Mouse (Mus musculus) forebrain, embryonic 10.5 days (tissue): ENCODE results near the gene Rhbdd1. TPM values are rescaled to one million over a fixed set of nuclear protein-coding genes. Genes with fewer than 3 reads are reported as not detected.
A peak's percentile ranks its signal among the peaks of the same experiment; 100 is the strongest.

Experiments used
- DNase-seq: peaks from one replicate; pipeline ENCODE4 v3.0.0-alpha.2; 2017; ENCODE audit warnings: low spot score; ENCODE audit errors: extremely low spot score
- H3K27ac ChIP-seq: fragments of 300-500 bp; sonication (generic); 2 replicates; pipeline ENCODE4 v1.5.1; 2016; ENCODE audit warnings: mild to moderate bottlenecking
- H3K27me3 ChIP-seq: fragments of 300-500 bp; sonication (generic); 2 replicates; pipeline ENCODE4 v1.6.1; 2016; ENCODE audit warnings: mild to moderate bottlenecking; ENCODE audit not compliant: poor library complexity, severe bottlenecking
- H3K36me3 ChIP-seq: fragments of 300-500 bp; sonication (generic); replicated peaks from 2 replicates; pipeline ENCODE4 v1.6.1; 2016; ENCODE audit warnings: mild to moderate bottlenecking, moderate library complexity
- H3K4me1 ChIP-seq: fragments of 300-500 bp; sonication (generic); 2 replicates; pipeline ENCODE4 v1.6.1; 2016
- H3K4me3 ChIP-seq: fragments of 300-500 bp; sonication (generic); 2 replicates; pipeline ENCODE4 v1.5.1; 2016; ENCODE audit warnings: mild to moderate bottlenecking, moderate library complexity
- H3K9me3 ChIP-seq: fragments of 300-500 bp; sonication (generic); 2 replicates; pipeline ENCODE4 v1.6.1; 2016; ENCODE audit warnings: mild to moderate bottlenecking, moderate library complexity
- WGBS: fragments of 180-500 bp; shearing (Covaris S2); methylation state at CpG from one replicate; pipeline ENCODE4 v1.1.7; 2016; 5-methylcytosine and 5-hydroxymethylcytosine counted together
- polyA plus RNA-seq: library from polyadenylated mRNA; unstranded; fragments of >200 nt; fragmentation: Nextera tagmentation; extraction: Ambion mirVana; gene quantifications from 2 replicates; pipeline ENCODE4 v1.2.1, GENCODE M21; 2016

The Rhbdd1 gene
- polyA plus RNA-seq, 1 experiment from 2014 or later: 10.2 TPM

DNA sequence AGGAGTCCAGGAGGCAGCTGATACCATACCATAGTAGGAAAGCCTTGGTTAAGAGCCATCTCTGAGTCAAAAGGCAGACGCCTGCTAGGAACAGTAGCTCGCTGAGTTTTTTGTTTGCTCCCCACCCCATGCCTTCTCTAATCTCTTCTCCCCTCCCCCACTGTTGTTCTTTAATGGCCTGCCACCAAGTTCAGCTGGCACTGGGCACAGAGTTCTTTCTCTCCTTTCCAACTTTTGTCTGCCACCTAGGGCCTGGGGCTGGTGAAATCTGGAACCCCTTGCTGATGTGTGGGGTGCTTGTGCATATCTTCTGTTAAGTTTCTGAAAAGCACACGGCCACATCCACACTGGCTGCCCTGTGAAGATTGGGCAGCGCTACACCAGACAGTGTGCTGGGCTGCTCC, 69.6 kb downstream of the Rhbdd1 start:
- Histone ChIP-seq H3K36me3 (no peaks in the 10 kb centered on the region), H3K4me3 (no peak overlapping the region), H3K9me3 (no peaks in the 10 kb centered on the region), H3K27me3 (no peaks in the 10 kb centered on the region), H3K4me1 (peaks cover 28% of the 10 kb centered on the region), H3K27ac (peak overlapping the region; percentile 78)
- 37% methylated on average over 4 of the region's 4 CpGs for WGBS
- DNase-seq: no peak

DNA sequence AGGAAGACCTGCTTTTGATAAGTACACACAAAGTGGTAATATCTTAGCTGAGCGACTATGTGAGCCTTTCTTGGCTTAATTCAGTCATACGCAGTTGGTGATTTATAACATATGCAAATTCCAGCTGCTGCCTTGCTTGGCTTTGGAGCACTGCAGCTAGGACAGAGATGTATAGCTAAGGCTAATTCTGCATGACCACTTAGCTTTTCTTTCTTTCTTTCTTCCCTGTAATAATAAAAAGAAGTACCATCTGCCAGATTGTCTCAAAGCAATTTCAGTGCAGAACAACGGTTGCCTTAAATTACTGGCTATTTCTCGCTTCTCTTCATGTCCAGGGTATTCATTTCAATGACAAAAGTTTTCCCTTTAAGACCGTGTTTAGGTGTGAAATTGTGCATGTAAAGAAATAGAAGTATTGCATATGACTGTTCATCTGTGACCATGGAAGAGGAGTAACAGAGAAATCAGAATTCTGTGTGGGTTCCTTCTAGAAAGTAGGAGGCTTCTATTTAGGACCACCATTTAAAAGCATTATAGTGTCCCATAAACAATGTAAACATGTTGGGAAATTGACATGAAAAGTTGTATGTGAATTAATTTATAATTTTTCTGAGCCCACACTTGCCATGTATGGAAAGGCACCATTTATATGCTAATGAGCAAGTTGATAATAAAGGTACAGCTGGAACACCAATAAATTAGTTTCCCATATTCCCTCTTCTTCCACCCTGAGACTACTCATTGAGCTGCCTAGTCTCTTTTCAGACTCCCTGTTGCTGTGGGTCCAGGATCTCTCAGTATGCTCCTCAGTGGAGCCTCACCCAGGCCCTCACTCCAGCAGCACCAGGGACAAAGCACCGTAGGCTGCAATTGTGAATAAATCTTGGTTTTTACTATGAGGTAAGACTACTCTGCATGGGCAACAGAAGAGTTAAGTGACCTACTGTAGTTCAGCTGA, 70.8 kb downstream of the Rhbdd1 start:
- peaks cover 27% of the 10 kb centered on the region for H3K4me1 ChIP-seq
- no peaks in the 10 kb centered on the region for H3K9me3 ChIP-seq
- no peaks in the 10 kb centered on the region for H3K36me3 ChIP-seq
- 90% methylated on average over 6 of the region's 6 CpGs for WGBS
- no peak overlapping the region for H3K4me3 ChIP-seq
- H3K27ac ChIP-seq: peak overlapping the region; percentile 20; the same call in 1 of the 2 replicates
- no peaks in the 10 kb centered on the region for H3K27me3 ChIP-seq
- DNase-seq: no peak

DNA sequence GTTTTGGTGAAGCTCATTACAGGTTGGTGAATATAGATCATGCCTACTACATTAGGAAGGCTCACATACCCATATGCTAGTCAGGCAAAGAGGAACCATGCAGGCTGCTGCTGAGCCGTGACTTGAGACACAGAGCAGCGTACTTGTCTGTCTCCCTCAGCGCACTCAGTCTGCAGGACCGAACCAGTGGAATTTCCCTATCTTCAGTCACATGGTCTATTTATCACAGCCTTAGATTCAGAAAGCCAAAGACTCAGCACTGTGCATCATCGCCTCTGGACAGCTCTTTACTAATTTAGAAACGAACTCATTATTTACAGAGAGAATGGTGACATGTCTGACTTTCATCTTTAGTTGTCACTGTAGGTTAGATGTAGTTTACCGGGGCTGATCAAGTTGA, 73.1 kb downstream of the Rhbdd1 start:
- no peak for DNase-seq
- WGBS: 94% methylated on average over 7 of the region's 7 CpGs
- no peaks in the 10 kb centered on the region for H3K27me3 ChIP-seq
- H3K4me1 ChIP-seq: peaks cover 23% of the 10 kb centered on the region
- H3K4me3 ChIP-seq: no peak overlapping the region
- H3K27ac ChIP-seq: no peak overlapping the region
- H3K9me3 ChIP-seq: no peaks in the 10 kb centered on the region
- H3K36me3 ChIP-seq: no peaks in the 10 kb centered on the region

GRCm38 (mm10) chr1:82395371-82395770, 79.1 kb downstream of the Rhbdd1 start:
- no peaks in the 10 kb centered on the region for H3K36me3 ChIP-seq
- no peaks in the 10 kb centered on the region for H3K4me1 ChIP-seq
- 80% methylated on average over 4 of the region's 4 CpGs for WGBS
- H3K9me3 ChIP-seq: no peaks in the 10 kb centered on the region
- no peak overlapping the region for H3K4me3 ChIP-seq
- DNase-seq: no peak
- no peaks in the 10 kb centered on the region for H3K27me3 ChIP-seq
- no peak overlapping the region for H3K27ac ChIP-seq

GRCm38 (mm10) chr1:82407786-82408185, 91.5 kb downstream of the Rhbdd1 start:
- no peak for DNase-seq
- Histone ChIP-seq H3K27me3 (no peaks in the 10 kb centered on the region), H3K27ac (no peak overlapping the region), H3K36me3 (no peaks in the 10 kb centered on the region), H3K4me1 (peaks cover 23% of the 10 kb centered on the region), H3K4me3 (no peak overlapping the region), H3K9me3 (no peaks in the 10 kb centered on the region)
- 88% methylated on average over 3 of the region's 3 CpGs for WGBS

- WGBS: 94% methylated on average over 9 of the region's 9 CpGs
Observed at GRCm38 (mm10) chr1:82409271-82409670, 93.0 kb downstream of the Rhbdd1 start.

DNA sequence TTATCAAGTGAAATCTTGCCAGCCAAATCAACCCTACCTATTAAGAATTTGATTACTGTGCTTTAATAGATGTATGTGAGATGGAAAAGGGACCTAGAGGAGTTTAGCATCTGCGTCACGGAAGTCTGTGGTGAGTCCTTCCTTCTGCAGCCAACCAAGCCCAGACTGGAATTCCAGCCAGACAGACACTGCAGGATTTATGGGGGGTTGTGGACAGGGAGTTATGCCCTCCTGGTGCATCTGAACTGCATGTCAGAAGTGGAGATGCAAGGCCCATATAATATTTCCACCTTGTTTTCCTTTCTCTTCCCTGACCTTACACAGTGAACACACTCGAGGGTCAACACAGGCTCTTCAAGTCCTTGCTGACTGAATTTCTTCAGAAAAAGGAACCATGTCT, 94.3 kb downstream of the Rhbdd1 start:
- H3K36me3 ChIP-seq: no peaks in the 10 kb centered on the region
- no peak overlapping the region for H3K27ac ChIP-seq
- H3K9me3 ChIP-seq: no peaks in the 10 kb centered on the region
- peaks cover 18% of the 10 kb centered on the region for H3K4me1 ChIP-seq
- H3K27me3 ChIP-seq: no peaks in the 10 kb centered on the region
- H3K4me3 ChIP-seq: no peak overlapping the region
- DNase-seq: no peak
- WGBS: 74% methylated on average over 3 of the region's 3 CpGs

More at GRCm38 (mm10) chr1:82409271-82409670, 93.0 kb downstream of the Rhbdd1 start:
- Histone ChIP-seq H3K9me3 (no peaks in the 10 kb centered on the region), H3K27ac (no peak overlapping the region), H3K27me3 (no peaks in the 10 kb centered on the region), H3K4me1 (peaks cover 22% of the 10 kb centered on the region), H3K4me3 (no peak overlapping the region), H3K36me3 (no peaks in the 10 kb centered on the region)
- DNase-seq: no peak

- Histone ChIP-seq H3K4me1 (peaks cover 19% of the 10 kb centered on the region), H3K27ac (peak overlapping the region; percentile 44; the same call in 1 of the 2 replicates), H3K9me3 (no peaks in the 10 kb centered on the region), H3K4me3 (no peak overlapping the region), H3K27me3 (no peaks in the 10 kb centered on the region), H3K36me3 (no peaks in the 10 kb centered on the region)
- DNase-seq: no peak
- 80% methylated on average over 5 of the region's 5 CpGs for WGBS
Observed at GRCm38 (mm10) chr1:82411521-82411920, 95.3 kb downstream of the Rhbdd1 start.

GRCm38 (mm10) chr1:82412085-82412484, 95.8 kb downstream of the Rhbdd1 start:
- Histone ChIP-seq H3K27me3 (no peaks in the 10 kb centered on the region), H3K4me1 (peaks cover 25% of the 10 kb centered on the region), H3K36me3 (no peaks in the 10 kb centered on the region), H3K4me3 (no peak overlapping the region), H3K9me3 (no peaks in the 10 kb centered on the region), H3K27ac (peak overlapping the region; percentile 44; the same call in 1 of the 2 replicates)
- WGBS: 72% methylated on average over 4 of the region's 4 CpGs
- no peak for DNase-seq

DNA sequence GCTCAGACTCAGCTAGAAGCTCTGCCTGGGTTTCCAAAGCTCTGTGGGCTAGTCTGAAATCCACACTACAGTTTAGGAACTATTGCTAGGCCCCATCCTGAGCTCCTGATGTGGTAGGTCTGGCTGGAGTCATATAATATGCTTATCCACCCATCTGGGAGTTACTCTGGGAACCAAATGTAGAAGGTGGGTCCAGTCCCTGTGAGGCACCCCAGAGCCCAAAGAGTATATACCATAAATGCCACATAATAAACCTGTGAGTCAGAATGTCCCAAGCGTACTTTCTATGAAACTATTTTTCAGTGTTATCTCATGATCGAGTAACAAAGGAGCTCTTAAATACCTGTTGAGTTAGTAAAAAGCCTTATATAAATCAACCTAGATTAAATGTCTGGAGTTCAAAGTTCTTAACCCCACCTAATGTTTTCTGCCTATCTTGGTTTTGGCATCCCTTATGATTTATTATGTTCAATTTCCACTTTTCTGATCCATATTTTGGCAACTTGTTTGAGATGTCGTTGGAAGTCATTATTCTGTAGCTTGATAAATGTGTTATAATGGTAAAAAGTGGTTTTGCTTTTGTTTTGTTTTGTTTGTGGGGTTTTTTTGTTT, 98.3 kb downstream of the Rhbdd1 start:
- H3K9me3 ChIP-seq: no peaks in the 10 kb centered on the region
- H3K4me1 ChIP-seq: peaks cover 31% of the 10 kb centered on the region
- no peaks in the 10 kb centered on the region for H3K27me3 ChIP-seq
- no peak for DNase-seq
- no peak overlapping the region for H3K4me3 ChIP-seq
- WGBS: 95% methylated on average over 3 of the region's 3 CpGs
- no peak overlapping the region for H3K27ac ChIP-seq
- no peaks in the 10 kb centered on the region for H3K36me3 ChIP-seq

GRCm38 (mm10) chr1:82415641-82416040, 99.4 kb downstream of the Rhbdd1 start:
- H3K27ac ChIP-seq: no peak overlapping the region
- DNase-seq: no peak
- no peaks in the 10 kb centered on the region for H3K36me3 ChIP-seq
- H3K4me3 ChIP-seq: no peak overlapping the region
- H3K27me3 ChIP-seq: no peaks in the 10 kb centered on the region
- peaks cover 29% of the 10 kb centered on the region for H3K4me1 ChIP-seq
- WGBS: 80% methylated on average over 4 of the region's 4 CpGs
- H3K9me3 ChIP-seq: no peaks in the 10 kb centered on the region

DNA sequence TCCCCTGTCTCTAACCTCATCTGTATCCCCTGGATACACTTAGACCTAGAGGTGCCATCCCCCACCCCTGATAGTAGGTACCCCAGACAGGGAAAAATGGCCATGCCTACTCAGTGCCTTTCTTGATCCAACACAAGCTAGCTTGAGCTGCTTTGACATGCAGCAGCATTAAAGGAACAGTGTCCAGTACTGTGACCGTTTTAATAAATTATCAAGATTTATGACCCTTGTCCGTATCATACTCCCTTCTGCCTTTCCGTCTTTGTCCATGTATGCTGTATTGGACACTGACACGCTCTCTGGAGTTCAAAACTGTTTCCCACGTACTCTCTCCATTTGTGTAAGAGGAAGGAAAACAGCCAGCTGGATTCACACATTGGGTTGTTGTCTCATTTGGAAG, 111.5 kb downstream of the Rhbdd1 start:
- WGBS: 95% methylated on average over 5 of the region's 5 CpGs
- H3K9me3 ChIP-seq: no peaks in the 10 kb centered on the region
- peaks cover 18% of the 10 kb centered on the region for H3K4me1 ChIP-seq
- H3K4me3 ChIP-seq: no peak overlapping the region
- no peaks in the 10 kb centered on the region for H3K27me3 ChIP-seq
- H3K27ac ChIP-seq: no peak overlapping the region
- H3K36me3 ChIP-seq: no peaks in the 10 kb centered on the region
- DNase-seq: no peak

- Histone ChIP-seq H3K27me3 (no peaks in the 10 kb centered on the region), H3K4me1 (peaks cover 23% of the 10 kb centered on the region), H3K4me3 (no peak overlapping the region), H3K27ac (no peak overlapping the region), H3K36me3 (no peaks in the 10 kb centered on the region), H3K9me3 (no peaks in the 10 kb centered on the region)
- WGBS: 83% methylated on average over 1 of the region's 1 CpGs
- DNase-seq: no peak
Observed at GRCm38 (mm10) chr1:82429061-82429460, 112.8 kb downstream of the Rhbdd1 start.
